Mouse (Mus musculus): ENCODE data around the gene Sox6.
"Not testable (repeated sequence)": the region's sequence is repeated elsewhere in the genome, so short reads cannot be mapped to it uniquely, and the experiment has no call there.

Sox6 gene

GRCm38 (mm10) chr7:116038511-116038910, at the start of gene Sox6:
TSS of gene Sox6 (minus strand) at chr7:116038796.
- DNase-seq (ENCODE audit: low read depth, low spot score), result no peak

GRCm38 (mm10) chr7:116084366-116084765, 45.8 kb upstream of the Sox6 start, which contains the start of gene Gm4353:
TSS of gene Gm4353 (minus strand) at chr7:116084635.
- not testable (repeated sequence) for DNase-seq (ENCODE audit: low read depth, low spot score)

GRCm38 (mm10) chr7:116060739-116061138, 22.1 kb upstream of the Sox6 start:
- no peak for DNase-seq (ENCODE audit: low read depth, low spot score)

GRCm38 (mm10) chr7:116040470-116041019, 1.9 kb upstream of the Sox6 start:
- no peak for DNase-seq (ENCODE audit: low read depth, low spot score)

- peak; percentile 83 for DNase-seq (ENCODE audit: low read depth, low spot score)
These were observed 1.2 kb upstream of the Sox6 start for GRCm38 (mm10) chr7:116039538-116040466.

- no peak for DNase-seq (ENCODE audit: low read depth, low spot score)
These were observed 571 bp upstream of the Sox6 start, which contains the start of gene 1110004F10Rik for GRCm38 (mm10) chr7:116039196-116039537. TSS of gene 1110004F10Rik (plus strand) at chr7:116039397.

GRCm38 (mm10) chr7:116038024-116038423, 572 bp downstream of the Sox6 start:
- DNase-seq (ENCODE audit: low read depth, low spot score), result no peak

GRCm38 (mm10) chr7:116036591-116037555, 1.7 kb downstream of the Sox6 start:
- no peak for DNase-seq (ENCODE audit: low read depth, low spot score)

GRCm38 (mm10) chr7:116035504-116035903, 3.1 kb downstream of the Sox6 start:
- DNase-seq (ENCODE audit: low read depth, low spot score), result no peak

- DNase-seq (ENCODE audit: low read depth, low spot score), result no peak
These were observed 4.3 kb downstream of the Sox6 start for GRCm38 (mm10) chr7:116034282-116034758.

GRCm38 (mm10) chr7:116033371-116034241, 5.0 kb downstream of the Sox6 start:
- DNase-seq (ENCODE audit: low read depth, low spot score), result no peak

- peak; percentile 38 for DNase-seq (ENCODE audit: low read depth, low spot score)
These were observed 5.8 kb downstream of the Sox6 start for GRCm38 (mm10) chr7:116032596-116033307.

- no peak for DNase-seq (ENCODE audit: low read depth, low spot score)
These were observed 6.6 kb downstream of the Sox6 start for GRCm38 (mm10) chr7:116031718-116032595.

- DNase-seq (ENCODE audit: low read depth, low spot score), result no peak
These were observed 7.2 kb downstream of the Sox6 start for GRCm38 (mm10) chr7:116031388-116031717.

GRCm38 (mm10) chr7:116030597-116031387, 7.8 kb downstream of the Sox6 start:
- DNase-seq (ENCODE audit: low read depth, low spot score), result no peak

GRCm38 (mm10) chr7:116029991-116030390, 8.6 kb downstream of the Sox6 start:
- DNase-seq (ENCODE audit: low read depth, low spot score), result no peak

- DNase-seq (ENCODE audit: low read depth, low spot score), result no peak
These were observed 35.9 kb downstream of the Sox6 start for GRCm38 (mm10) chr7:116002726-116003125.

- no peak for DNase-seq (ENCODE audit: low read depth, low spot score)
These were observed 50.4 kb downstream of the Sox6 start for GRCm38 (mm10) chr7:115988109-115988779.

Data from A20 (cell line).